Mouse (Mus musculus) left cerebral cortex, adult 8-10 months (tissue): Measurements from ENCODE around the gene Slc5a10. TPM values are rescaled to one million over a fixed set of nuclear protein-coding genes. Genes with fewer than 3 reads are reported as not detected.

Source experiments
- DNase-seq, 2 experiments: peaks; one replicate each; pipeline ENCODE4 v3.0.0; 2022; ENCODE audit warnings: low spot score in 2 of 2
- total RNA-seq, 4 experiments: library from RNA; stranded (reverse); gene quantifications; 2 replicates each; pipeline ENCODE4 v1.2.4; 2022

Gene Slc5a10
- total RNA-seq, 4 experiments from 2014 or later: 0.20 to 0.33 (median 0.32) TPM; not detected in 1

- DNase-seq: no peak
Observed at GRCm38 (mm10) chr11:61705581-61705980, 15.0 kb downstream of the Slc5a10 start.

- no peak for DNase-seq
Observed at GRCm38 (mm10) chr11:61702494-61702893, 18.1 kb downstream of the Slc5a10 start.

GRCm38 (mm10) chr11:61701696-61702095 lies 18.9 kb downstream of the Slc5a10 start:
- DNase-seq: no peak

GRCm38 (mm10) chr11:61699933-61700332 lies 20.7 kb downstream of the Slc5a10 start:
- no peak for DNase-seq

GRCm38 (mm10) chr11:61699460-61699859 lies 21.2 kb downstream of the Slc5a10 start:
- DNase-seq: no peak

GRCm38 (mm10) chr11:61698852-61699251 lies 21.8 kb downstream of the Slc5a10 start:
- DNase-seq: no peak

GRCm38 (mm10) chr11:61692996-61693395 lies 27.6 kb downstream of the Slc5a10 start:
- no peak for DNase-seq

- DNase-seq: no peak
Observed at GRCm38 (mm10) chr11:61687595-61687994, 33.0 kb downstream of the Slc5a10 start.

GRCm38 (mm10) chr11:61686906-61687453 lies 33.6 kb downstream of the Slc5a10 start:
- no peak for DNase-seq

- no peak for DNase-seq
Observed at GRCm38 (mm10) chr11:61686141-61686540, 34.5 kb downstream of the Slc5a10 start.

- DNase-seq: no peak
Observed at GRCm38 (mm10) chr11:61685119-61685725, 35.4 kb downstream of the Slc5a10 start.

- no peak for DNase-seq
Observed at GRCm38 (mm10) chr11:61683907-61684731, 36.5 kb downstream of the Slc5a10 start, which contains the start of gene Fam83g. Gene Fam83g, plus strand, starts transcription at chr11:61684091.

GRCm38 (mm10) chr11:61679091-61679866 lies 41.3 kb downstream of the Slc5a10 start:
- DNase-seq: no peak

- DNase-seq: no peak
Observed at GRCm38 (mm10) chr11:61677709-61678108, 42.9 kb downstream of the Slc5a10 start.

- no peak for DNase-seq
Observed at GRCm38 (mm10) chr11:61676216-61676854, 44.3 kb downstream of the Slc5a10 start.

- no peak for DNase-seq
Observed at GRCm38 (mm10) chr11:61675332-61675731, 45.3 kb downstream of the Slc5a10 start.

- no peak for DNase-seq
Observed at GRCm38 (mm10) chr11:61674839-61675159, 45.8 kb downstream of the Slc5a10 start.

- DNase-seq: no peak
Observed at GRCm38 (mm10) chr11:61674151-61674838, 46.3 kb downstream of the Slc5a10 start.

GRCm38 (mm10) chr11:61673686-61674085 lies 46.9 kb downstream of the Slc5a10 start:
- no peak for DNase-seq

GRCm38 (mm10) chr11:61671781-61672383 lies 48.7 kb downstream of the Slc5a10 start:
- DNase-seq: no peak
